Mouse (Mus musculus): ENCODE data around the gene Gper1. TPM values are rescaled to one million over a fixed set of nuclear protein-coding genes. Genes with fewer than 3 reads are reported as not detected.

The Gper1 gene
- polyA plus RNA-seq, 1 experiment from 2014 or later = 4.2 TPM

DNA sequence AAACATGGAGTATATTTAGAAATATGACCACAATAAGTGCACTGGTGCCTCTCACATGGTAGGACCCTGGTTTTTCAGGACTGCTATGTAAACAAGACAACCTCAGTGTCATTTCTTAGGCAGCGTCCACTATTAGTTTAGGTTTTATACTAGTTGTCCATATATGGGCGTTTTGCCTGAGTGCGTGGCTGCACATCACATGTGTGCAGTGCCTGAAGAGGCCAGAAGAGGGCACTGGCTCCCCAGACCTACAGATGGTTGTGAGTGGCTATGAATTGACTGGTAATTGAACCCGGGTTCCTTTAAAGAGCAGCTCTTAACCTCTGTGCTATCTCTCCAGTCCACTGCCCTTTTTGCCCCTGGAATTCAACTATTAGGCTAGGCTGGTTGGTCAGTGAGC is 6.0 kb upstream of the Gper1 start:
- H3K9ac ChIP-seq = no peak overlapping the region
- WGBS = 89% methylated on average over 4 of the region's 4 CpGs
- no peak overlapping the region for H3K4me3 ChIP-seq (replicated peaks)
- no peak overlapping the region for H3K4me2 ChIP-seq (replicated peaks)
- peaks cover 6% of the 10 kb centered on the region; the same call in 1 of the 2 replicates for H3K4me1 ChIP-seq
- no peaks in the 10 kb centered on the region for H3K9me3 ChIP-seq (replicated peaks)
- H3K36me3 ChIP-seq = peaks cover 6% of the 10 kb centered on the region; the same call in 1 of the 2 replicates
- ATAC-seq (ENCODE audit: insufficient number of reproducible peaks, low FRiP score, low TSS enrichment, low read depth) = no peak
- H3K27me3 ChIP-seq = no peaks in the 10 kb centered on the region
- no peak overlapping the region for H3K27ac ChIP-seq (replicated peaks)

DNA sequence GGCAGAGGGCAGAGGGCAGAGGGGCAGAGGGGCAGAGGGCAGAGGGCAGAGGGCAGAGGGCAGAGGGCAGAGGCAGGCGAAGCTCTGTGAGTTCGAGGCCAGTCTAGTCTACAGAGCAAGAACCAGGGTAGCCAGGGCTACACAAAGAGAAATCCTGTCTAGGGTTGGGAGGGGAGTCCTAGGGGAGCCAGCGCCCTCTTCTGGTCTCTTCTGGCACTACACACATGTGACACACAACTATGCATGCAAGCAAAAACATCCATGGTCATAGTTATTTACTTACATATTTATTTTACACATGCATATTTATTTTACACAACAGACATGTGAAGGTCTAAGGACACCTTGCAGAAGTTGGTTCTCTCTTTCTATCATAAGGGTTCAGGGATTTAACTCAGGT is 5.5 kb upstream of the Gper1 start:
- 90% methylated on average over 3 of the region's 3 CpGs for WGBS
- no peak overlapping the region for H3K4me3 ChIP-seq (replicated peaks)
- H3K27me3 ChIP-seq = no peaks in the 10 kb centered on the region
- H3K4me1 ChIP-seq = peaks cover 8% of the 10 kb centered on the region; the same call in 1 of the 2 replicates
- H3K9me3 ChIP-seq (replicated peaks) = no peaks in the 10 kb centered on the region
- H3K36me3 ChIP-seq = peaks cover 6% of the 10 kb centered on the region; the same call in 1 of the 2 replicates
- no peak overlapping the region for H3K4me2 ChIP-seq (replicated peaks)
- no peak overlapping the region for H3K27ac ChIP-seq (replicated peaks)
- no peak for ATAC-seq (ENCODE audit: insufficient number of reproducible peaks, low FRiP score, low TSS enrichment, low read depth)
- no peak overlapping the region for H3K9ac ChIP-seq

DNA sequence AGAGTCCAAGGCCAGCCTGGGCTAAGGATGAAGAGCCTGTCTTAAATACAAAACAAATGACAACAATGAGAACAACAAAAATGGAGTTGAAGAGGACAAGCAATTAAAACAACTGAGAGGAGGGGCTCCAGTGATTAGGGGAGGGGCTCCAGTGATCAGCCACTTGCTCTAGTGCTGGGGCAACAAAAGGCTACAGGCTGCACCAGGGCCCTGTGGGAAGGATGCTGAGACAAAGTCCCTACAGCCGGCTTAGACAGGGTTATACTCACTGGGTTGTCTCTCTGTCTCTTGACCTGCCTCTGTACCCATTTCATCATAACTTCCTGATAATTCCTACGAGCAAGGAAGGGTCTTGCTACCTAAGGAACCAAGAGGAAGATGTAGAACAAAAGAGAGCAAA is 4.8 kb upstream of the Gper1 start:
- no peak for ATAC-seq (ENCODE audit: insufficient number of reproducible peaks, low FRiP score, low TSS enrichment, low read depth)
- Histone ChIP-seq H3K4me3 (replicated peaks) (no peak overlapping the region), H3K36me3 (peaks cover 6% of the 10 kb centered on the region; the same call in 1 of the 2 replicates), H3K27ac (replicated peaks) (0 out of 2 replicates have a peak overlapping the region, but pooled peaks have one; percentile 12), H3K4me1 (peaks cover 15% of the 10 kb centered on the region), H3K4me2 (replicated peaks) (no peak overlapping the region), H3K9me3 (replicated peaks) (no peaks in the 10 kb centered on the region), H3K9ac (no peak overlapping the region), H3K27me3 (no peaks in the 10 kb centered on the region)
- WGBS = 72% methylated on average over 2 of the region's 2 CpGs

DNA sequence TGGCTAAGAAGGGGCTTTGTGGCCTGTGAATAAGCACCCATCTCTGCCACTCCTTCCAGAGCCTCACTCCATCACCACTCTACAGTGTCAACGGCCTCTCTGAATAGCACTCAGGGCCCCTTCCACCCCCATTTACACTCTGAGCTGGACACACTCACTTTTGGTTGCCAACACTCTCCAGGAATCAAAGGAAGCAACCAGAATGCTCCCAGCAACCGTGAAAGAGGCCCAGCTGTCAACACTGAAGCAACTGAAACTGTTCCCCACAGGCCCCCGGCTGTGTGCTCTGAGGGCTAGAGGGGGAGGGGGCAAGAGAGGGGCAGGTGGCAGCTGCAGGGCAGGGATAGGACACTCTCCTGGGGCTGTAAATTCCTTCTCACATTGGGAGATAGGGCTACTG is 4.3 kb upstream of the Gper1 start:
- Histone ChIP-seq H3K27ac (replicated peaks) (0 out of 2 replicates have a peak overlapping the region, but pooled peaks have one; percentile 12), H3K27me3 (no peaks in the 10 kb centered on the region), H3K4me1 (peaks cover 20% of the 10 kb centered on the region), H3K4me2 (replicated peaks) (no peak overlapping the region), H3K9ac (no peak overlapping the region), H3K36me3 (peaks cover 6% of the 10 kb centered on the region; the same call in 1 of the 2 replicates), H3K4me3 (replicated peaks) (no peak overlapping the region), H3K9me3 (replicated peaks) (no peaks in the 10 kb centered on the region)
- 31% methylated on average over 3 of the region's 3 CpGs for WGBS
- no peak for ATAC-seq (ENCODE audit: insufficient number of reproducible peaks, low FRiP score, low TSS enrichment, low read depth)

DNA sequence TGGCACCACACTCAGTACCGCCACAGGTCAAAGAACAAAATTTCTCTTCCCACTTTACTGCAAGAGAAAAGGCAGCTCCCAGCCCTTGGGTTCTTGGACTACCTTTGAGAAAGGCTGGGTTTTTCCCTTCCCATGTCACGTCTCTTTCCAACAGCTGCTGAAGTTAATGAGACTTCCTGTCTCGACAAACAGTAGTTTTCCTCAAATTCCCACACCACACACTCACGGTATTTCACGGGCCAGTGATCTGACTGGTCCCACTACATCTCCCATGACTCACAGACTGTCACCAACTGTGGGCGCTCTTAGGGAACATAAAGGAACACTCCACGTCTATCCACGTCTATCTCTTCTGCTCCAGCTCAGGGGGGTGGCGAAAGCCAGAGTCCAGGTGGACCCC is 2.2 kb downstream of the Gper1 start:
- Histone ChIP-seq H3K36me3 (no peaks in the 10 kb centered on the region), H3K4me2 (replicated peaks) (no peak overlapping the region), H3K4me1 (peaks cover 29% of the 10 kb centered on the region), H3K9ac (no peak overlapping the region), H3K27ac (replicated peaks) (no peak overlapping the region), H3K9me3 (replicated peaks) (no peaks in the 10 kb centered on the region), H3K27me3 (no peaks in the 10 kb centered on the region), H3K4me3 (replicated peaks) (no peak overlapping the region)
- ATAC-seq (ENCODE audit: insufficient number of reproducible peaks, low FRiP score, low TSS enrichment, low read depth) = no peak
- 67% methylated on average over 9 of the region's 9 CpGs for WGBS

DNA sequence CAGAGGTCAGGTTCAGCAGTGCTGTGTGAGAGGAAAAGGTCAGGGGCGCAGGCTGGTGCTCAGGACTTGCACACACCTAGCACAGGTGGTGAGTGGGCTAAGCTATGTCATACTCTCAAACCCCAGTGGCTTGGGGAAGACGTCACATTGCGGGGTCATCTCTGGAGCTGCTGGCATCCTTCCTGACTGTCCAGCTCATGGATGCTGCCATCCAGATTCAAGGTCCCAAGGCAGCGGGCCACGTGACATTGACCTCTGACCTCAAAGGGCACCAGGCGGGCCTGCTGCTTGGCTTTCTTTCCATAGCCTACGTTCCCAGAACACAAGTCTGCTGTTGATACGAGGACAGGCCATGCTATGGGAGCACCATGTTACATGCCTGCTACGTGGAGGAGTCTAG is 4.0 kb downstream of the Gper1 start:
- peaks cover 32% of the 10 kb centered on the region for H3K4me1 ChIP-seq
- WGBS = 89% methylated on average over 9 of the region's 9 CpGs
- H3K27ac ChIP-seq (replicated peaks) = no peak overlapping the region
- H3K9me3 ChIP-seq (replicated peaks) = no peaks in the 10 kb centered on the region
- no peak for ATAC-seq (ENCODE audit: insufficient number of reproducible peaks, low FRiP score, low TSS enrichment, low read depth)
- no peaks in the 10 kb centered on the region for H3K36me3 ChIP-seq
- no peak overlapping the region for H3K4me3 ChIP-seq (replicated peaks)
- H3K9ac ChIP-seq = no peak overlapping the region
- H3K4me2 ChIP-seq (replicated peaks) = no peak overlapping the region
- H3K27me3 ChIP-seq = no peaks in the 10 kb centered on the region

DNA sequence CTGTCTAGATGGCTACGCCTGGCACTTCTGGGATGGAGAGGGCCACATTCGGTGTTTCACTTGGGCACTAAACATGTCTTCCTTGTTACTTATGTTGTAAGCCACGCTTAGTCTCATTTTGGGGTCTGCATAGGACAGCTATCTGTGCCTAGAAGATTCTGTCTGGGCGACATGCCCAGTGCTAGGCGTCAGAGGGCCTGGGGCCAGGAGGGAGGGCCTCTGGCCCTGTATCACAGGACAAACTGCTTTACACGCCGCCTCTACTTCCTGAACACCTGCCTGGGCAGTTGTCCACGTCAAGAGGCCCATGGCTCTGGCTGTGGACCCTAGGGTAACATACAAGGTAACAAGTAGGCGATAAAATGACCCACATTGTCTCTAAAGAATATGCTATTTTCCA is 5.0 kb downstream of the Gper1 start:
- no peak overlapping the region for H3K9ac ChIP-seq
- peaks cover 25% of the 10 kb centered on the region for H3K4me1 ChIP-seq
- H3K27me3 ChIP-seq = no peaks in the 10 kb centered on the region
- 74% methylated on average over 9 of the region's 9 CpGs for WGBS
- H3K36me3 ChIP-seq = no peaks in the 10 kb centered on the region
- H3K27ac ChIP-seq (replicated peaks) = no peak overlapping the region
- no peak overlapping the region for H3K4me3 ChIP-seq (replicated peaks)
- H3K9me3 ChIP-seq (replicated peaks) = no peaks in the 10 kb centered on the region
- no peak overlapping the region for H3K4me2 ChIP-seq (replicated peaks)
- ATAC-seq (ENCODE audit: insufficient number of reproducible peaks, low FRiP score, low TSS enrichment, low read depth) = no peak

DNA sequence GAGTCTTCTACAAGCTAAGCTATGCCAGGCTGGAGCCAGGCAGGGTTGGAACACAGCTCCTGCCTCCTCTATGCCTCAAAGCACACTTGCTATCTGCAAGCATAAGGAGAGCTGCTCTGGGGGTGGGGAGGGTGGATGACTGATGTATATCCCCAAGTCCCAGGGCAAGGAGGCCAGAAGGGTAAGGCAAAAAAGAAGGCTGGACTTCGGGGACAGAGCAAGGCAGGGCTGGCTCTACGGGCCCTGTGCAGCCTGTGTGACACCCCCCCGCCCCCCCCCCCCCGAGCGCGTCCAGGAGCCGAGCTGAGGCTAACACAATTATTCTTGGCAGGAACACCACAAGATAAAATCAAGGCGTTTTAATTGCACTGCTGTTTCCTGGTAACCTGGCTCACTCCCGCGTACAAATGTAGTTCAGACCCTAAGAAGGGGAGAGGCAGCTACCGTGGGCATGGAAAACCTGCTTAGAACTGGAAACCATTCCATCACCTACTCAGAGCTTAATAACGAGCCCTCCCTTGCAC is 6.9 kb downstream of the Gper1 start:
- 33% methylated on average over 12 of the region's 12 CpGs for WGBS
- H3K27me3 ChIP-seq = no peaks in the 10 kb centered on the region
- no peak overlapping the region for H3K4me2 ChIP-seq (replicated peaks)
- no peaks in the 10 kb centered on the region for H3K9me3 ChIP-seq (replicated peaks)
- H3K4me1 ChIP-seq = peaks cover 11% of the 10 kb centered on the region
- H3K9ac ChIP-seq = no peak overlapping the region
- H3K27ac ChIP-seq (replicated peaks) = no peak overlapping the region
- H3K36me3 ChIP-seq = no peaks in the 10 kb centered on the region
- H3K4me3 ChIP-seq (replicated peaks) = no peak overlapping the region
- ATAC-seq (ENCODE audit: insufficient number of reproducible peaks, low FRiP score, low TSS enrichment, low read depth) = no peak

DNA sequence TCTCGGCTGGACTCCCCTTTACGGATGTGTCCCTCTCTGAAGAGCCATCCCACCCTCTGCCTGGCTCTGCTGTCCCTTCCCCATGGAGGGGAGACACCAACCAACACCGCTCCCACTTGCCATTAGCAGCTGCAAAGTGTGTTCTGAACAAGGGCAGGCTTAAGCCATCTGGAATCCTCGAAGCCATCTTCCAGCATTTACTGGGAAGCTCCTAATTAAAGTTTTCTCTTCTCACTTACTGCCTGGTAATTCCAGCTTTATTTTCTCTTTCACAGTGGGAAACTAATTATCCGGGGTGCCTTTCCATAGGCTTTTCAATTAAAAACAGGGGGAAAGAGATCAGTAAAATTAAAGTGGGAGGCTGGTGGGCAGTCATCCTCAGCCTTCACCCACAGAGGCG is 9.4 kb downstream of the Gper1 start:
- no peak overlapping the region for H3K9ac ChIP-seq
- H3K4me3 ChIP-seq (replicated peaks) = no peak overlapping the region
- H3K9me3 ChIP-seq (replicated peaks) = no peaks in the 10 kb centered on the region
- no peaks in the 10 kb centered on the region for H3K27me3 ChIP-seq
- no peak overlapping the region for H3K4me2 ChIP-seq (replicated peaks)
- H3K27ac ChIP-seq (replicated peaks) = no peak overlapping the region
- H3K36me3 ChIP-seq = no peaks in the 10 kb centered on the region
- ATAC-seq (ENCODE audit: insufficient number of reproducible peaks, low FRiP score, low TSS enrichment, low read depth) = no peak
- H3K4me1 ChIP-seq = peaks cover 16% of the 10 kb centered on the region
- WGBS = 56% methylated on average over 6 of the region's 6 CpGs

DNA sequence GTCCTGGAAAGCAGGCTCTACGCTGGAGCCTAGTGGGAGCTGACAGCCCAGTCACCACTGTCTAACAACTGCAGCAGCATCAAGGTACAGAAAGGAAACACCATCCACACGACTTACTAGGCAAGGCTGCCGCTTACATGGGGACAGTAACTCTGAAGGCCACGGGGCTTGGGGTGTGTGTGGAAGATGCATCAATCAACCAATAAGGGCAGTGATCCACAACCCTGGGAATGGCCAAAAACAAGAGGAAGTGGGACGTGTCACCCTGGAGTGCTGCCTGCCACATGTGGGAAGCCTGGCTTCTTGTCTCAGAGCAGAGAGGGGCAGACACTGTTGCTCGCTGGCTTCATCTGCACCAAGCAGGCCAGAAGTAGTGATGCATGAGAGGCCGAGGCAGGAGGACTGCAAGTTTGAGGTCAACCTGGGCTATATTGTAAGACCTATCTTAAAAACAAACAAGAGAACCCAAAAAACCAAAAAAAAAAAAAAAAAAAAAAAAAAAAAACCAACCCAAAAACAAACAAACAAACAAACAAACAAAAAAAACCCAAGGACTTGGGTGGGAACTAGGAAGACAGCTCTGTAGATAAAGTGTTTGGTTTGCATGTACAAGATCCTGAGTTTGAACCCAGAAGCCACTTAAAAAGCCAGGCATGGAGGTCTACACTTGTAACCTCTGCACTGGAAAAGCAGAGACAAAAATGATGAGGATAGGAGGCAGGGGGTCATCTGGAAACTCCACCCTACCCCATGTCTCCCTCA is 10.0 kb downstream of the Gper1 start:
- 60% methylated on average over 7 of the region's 7 CpGs for WGBS
- H3K27me3 ChIP-seq = no peaks in the 10 kb centered on the region
- H3K4me2 ChIP-seq (replicated peaks) = no peak overlapping the region
- no peak for ATAC-seq (ENCODE audit: insufficient number of reproducible peaks, low FRiP score, low TSS enrichment, low read depth)
- H3K9ac ChIP-seq = no peak overlapping the region
- no peak overlapping the region for H3K4me3 ChIP-seq (replicated peaks)
- no peaks in the 10 kb centered on the region for H3K36me3 ChIP-seq
- H3K4me1 ChIP-seq = peaks cover 16% of the 10 kb centered on the region
- no peaks in the 10 kb centered on the region for H3K9me3 ChIP-seq (replicated peaks)
- no peak overlapping the region for H3K27ac ChIP-seq (replicated peaks)

DNA sequence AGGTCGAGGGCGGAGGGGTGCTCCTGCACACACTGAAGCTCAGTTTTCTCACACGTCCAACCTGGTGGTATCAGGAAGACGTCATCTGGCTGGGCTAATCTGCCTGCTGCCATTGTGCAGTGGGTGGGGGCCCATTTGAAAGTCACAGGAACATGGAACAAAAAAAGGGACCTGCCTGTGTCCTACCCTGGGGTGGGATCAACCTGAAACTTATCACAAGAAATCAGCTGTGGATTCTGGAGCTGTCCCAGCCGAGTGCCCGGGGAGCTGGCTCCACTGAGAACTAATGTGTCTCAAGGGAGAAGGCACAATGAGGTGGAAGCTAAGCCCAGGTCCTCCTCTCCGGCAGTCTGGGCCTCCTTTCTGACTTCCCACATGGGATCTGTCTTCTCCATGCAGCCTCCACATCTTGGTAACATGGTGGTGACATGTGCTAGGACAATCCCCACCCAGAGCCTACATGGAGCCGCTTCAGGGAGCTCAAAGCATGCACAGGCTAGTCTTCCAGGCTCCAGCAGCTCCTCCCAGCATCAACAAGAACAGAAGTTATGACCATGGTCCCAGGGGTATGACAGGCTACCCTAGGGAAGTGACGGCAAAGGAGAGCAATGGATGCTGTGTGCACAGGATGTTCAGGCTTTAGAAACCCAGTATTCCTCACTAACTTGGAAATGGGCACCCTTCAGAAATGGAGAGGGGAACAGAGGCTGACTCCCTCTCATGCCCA is 11.1 kb downstream of the Gper1 start:
- Histone ChIP-seq H3K4me1 (peaks cover 14% of the 10 kb centered on the region), H3K4me3 (replicated peaks) (no peak overlapping the region), H3K9me3 (replicated peaks) (no peaks in the 10 kb centered on the region), H3K4me2 (replicated peaks) (no peak overlapping the region), H3K36me3 (no peaks in the 10 kb centered on the region), H3K27ac (replicated peaks) (no peak overlapping the region), H3K9ac (no peak overlapping the region), H3K27me3 (no peaks in the 10 kb centered on the region)
- ATAC-seq (ENCODE audit: insufficient number of reproducible peaks, low FRiP score, low TSS enrichment, low read depth) = no peak
- WGBS = 76% methylated on average over 9 of the region's 9 CpGs
